In the genomic region with DNA sequence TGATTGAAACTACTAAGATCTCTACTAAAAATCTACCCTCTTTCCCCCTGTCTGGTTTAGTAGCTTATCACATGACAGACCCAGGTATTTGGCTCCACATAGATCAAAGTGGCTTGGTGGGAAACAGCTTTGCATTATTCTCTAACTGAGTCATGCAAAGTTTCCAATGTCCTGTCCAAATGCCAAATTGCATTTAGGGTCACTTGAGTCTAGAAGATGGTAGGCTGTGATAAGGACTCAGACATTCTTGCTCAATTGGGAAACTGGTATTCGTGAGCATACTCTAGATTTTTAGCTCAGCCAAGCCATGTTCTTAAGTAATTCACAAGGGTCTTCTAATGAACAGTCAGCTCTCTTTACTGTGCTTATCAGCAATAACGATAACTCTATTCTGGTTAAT, we compare ENCODE assay signal across 22 mouse cellular contexts. TPM values are rescaled to one million over a fixed set of nuclear protein-coding genes. Genes with fewer than 3 reads are reported as not detected.
A peak's percentile ranks its signal among the peaks of the same experiment; 100 is the strongest.
DNase-seq lines count a peak whose midpoint lies in the region; TF ChIP-seq lines count a peak whose summit lies in the region.
"Had no signal": no experiment of that assay in that cellular context is flagged by ENCODE, and none has a peak within 500 bp of the region (broad histone marks: within the 10 kb centered on the region; RNA-seq: fewer than 3 reads in every experiment).

No protein-coding gene starts in this region.

- H3K4me3 ChIP-seq in embryonic fibroblast, embryonic 13.5 days (ENCODE audit: insufficient read depth, low read length): no peak overlapping the region
- no peak overlapping the region for H3K4me3 ChIP-seq in cerebellum, adult 2 months (replicated peaks; ENCODE audit: insufficient read depth, low read depth, low read length)
- H3K4me3 ChIP-seq: embryonic facial prominence, embryonic 10.5 days; embryonic facial prominence, embryonic 12.5 days; erythroblast, embryonic 14.5 days; forebrain, embryonic 13.5 days; forebrain, embryonic 15.5 days had no signal

- no peak for TF ChIP-seq CTCF in embryonic fibroblast, embryonic 13.5 days (IDR thresholded peaks at IDR 0.05; ENCODE audit: borderline replicate concordance, insufficient read depth, low read length)
- no peak for TF ChIP-seq CTCF in cerebellum, adult 2 months (IDR thresholded peaks at IDR 0.05; ENCODE audit: borderline replicate concordance, insufficient read depth, low read depth, low read length)

- H3K27me3 ChIP-seq in cerebellum, adult 2 months (ENCODE audit: control insufficient read depth, insufficient read depth, low read length): no peaks in the 10 kb centered on the region
- H3K27me3 ChIP-seq: embryonic facial prominence, embryonic 12.5 days; forebrain, embryonic 13.5 days; forebrain, embryonic 15.5 days; Patski had no signal

- H3K27ac ChIP-seq in embryonic fibroblast, embryonic 13.5 days (ENCODE audit: insufficient read depth, low read length): peak overlapping the region; percentile 25; the same call in 1 of the 2 replicates
- H3K27ac ChIP-seq in cerebellum, adult 2 months (ENCODE audit: insufficient read depth, low read length): no peak overlapping the region
- H3K27ac ChIP-seq: embryonic facial prominence, embryonic 10.5 days; embryonic facial prominence, embryonic 12.5 days; forebrain, embryonic 13.5 days; forebrain, embryonic 15.5 days had no signal

- 91% methylated on average over 2 of the region's 2 CpGs for WGBS in cerebellum, adult 2 months

- peaks cover 8% of the 10 kb centered on the region for H3K4me1 ChIP-seq in embryonic fibroblast, embryonic 13.5 days (ENCODE audit: control insufficient read depth, insufficient read depth, low read length)
- no peaks in the 10 kb centered on the region for H3K4me1 ChIP-seq in cerebellum, adult 2 months (ENCODE audit: control insufficient read depth, insufficient read depth, low read length)
- H3K4me1 ChIP-seq: embryonic facial prominence, embryonic 12.5 days; forebrain, embryonic 15.5 days had no signal

- DNase-seq in 416B (ENCODE audit: low read depth): peak; percentile 68
- peak; percentile 73 for DNase-seq in Muller cell, postnatal 12 days (ENCODE audit: inconsistent ontology term)
- DNase-seq in kidney, adult 18-20 months: no peak
- no peak for DNase-seq in cerebellum, adult 2 months
- DNase-seq in cerebellum, postnatal 36 days: no peak
- no peak for DNase-seq in frontal cortex, adult 2 months (ENCODE audit: extremely low spot score in 1 of 2, low spot score in 1 of 2)
- DNase-seq: adrenal gland, adult 8-10 months; adrenal gland, postnatal 14 days; adrenal gland, postnatal 36 days; cerebellum, adult 11-12 months; cerebellum, adult 8-10 months; cerebellum, adult 9-11 months; cerebellum, postnatal 14 days; forebrain, postnatal 0 days had no signal

- TF ChIP-seq POLR2A in embryonic fibroblast, embryonic 13.5 days (IDR thresholded peaks at IDR 0.05; ENCODE audit: low read depth, low read length): no peak
- no peak for TF ChIP-seq POLR2A in cerebellum, adult 2 months (IDR thresholded peaks at IDR 0.05; ENCODE audit: borderline replicate concordance, insufficient read depth, low read length)

RNA-seq across cellular contexts. Expression of a gene that starts 7.5 kb away (rescaled TPM):
- 51.7 and 65.6 TPM in 2 replicates for polyA plus RNA-seq in embryonic fibroblast, embryonic 13.5 days (2011; ENCODE audit: insufficient read length, low read depth, missing spikeins)
- 5.4 and 5.5 TPM in 2 replicates for polyA plus RNA-seq in cerebellum, adult 2 months (2012; rRNA removed)
- 4.4 and 4.9 TPM in 2 replicates for polyA plus RNA-seq in frontal cortex, adult 2 months (2012; rRNA removed)
- polyA plus RNA-seq: erythroblast, embryonic 14.5 days; G1E had no signal

Comparison
In these comparisons a context has a peak if more than half of its experiments do, and no peak if none do; other contexts are left out.
1. DNase-seq: peak in 416B (single experiment) and Muller cell, postnatal 12 days (single experiment); none in kidney, adult 18-20 months (single experiment), cerebellum, adult 2 months (0 of 2), cerebellum, postnatal 36 days (0 of 2) and frontal cortex, adult 2 months (0 of 2).